Mouse (Mus musculus) cerebellum, adult 11-12 months (tissue): ENCODE measurements at regions not wholly inside any gene's neighbourhood (a gene's known extent, or its start where the extent isn't known, plus 50 kb on each side); places are given as distances from the start of the nearest gene placed in this dataset.

Experiments
- DNase-seq: peaks from one replicate; pipeline ENCODE4 v3.0.0; 2022

GRCm38 (mm10) chr15:86917891-86918290 lies 626.2 kb upstream of the Fam19a5 start:
- peak; percentile 42 for DNase-seq

GRCm38 (mm10) chr15:86919704-86920103 lies 624.4 kb upstream of the Fam19a5 start:
- DNase-seq = no peak

- DNase-seq = no peak
These were observed 623.9 kb upstream of the Fam19a5 start for GRCm38 (mm10) chr15:86920185-86920584.

- no peak for DNase-seq
These were observed 622.7 kb upstream of the Fam19a5 start for GRCm38 (mm10) chr15:86921401-86921800.

GRCm38 (mm10) chr15:86925081-86925749 lies 618.9 kb upstream of the Fam19a5 start:
- DNase-seq = no peak

- DNase-seq = no peak
These were observed 611.6 kb upstream of the Fam19a5 start for GRCm38 (mm10) chr15:86932345-86933075.

- DNase-seq = no peak
These were observed 606.7 kb upstream of the Fam19a5 start for GRCm38 (mm10) chr15:86937364-86937763.

GRCm38 (mm10) chr15:86944529-86944928 lies 599.6 kb upstream of the Fam19a5 start:
- no peak for DNase-seq

- no peak for DNase-seq
These were observed 591.5 kb upstream of the Fam19a5 start for GRCm38 (mm10) chr15:86952593-86952992.

- DNase-seq = no peak
These were observed 586.2 kb upstream of the Fam19a5 start for GRCm38 (mm10) chr15:86957872-86958271.

GRCm38 (mm10) chr15:86962921-86963320 lies 581.2 kb upstream of the Fam19a5 start:
- DNase-seq = no peak

GRCm38 (mm10) chr15:86963486-86963885 lies 580.6 kb upstream of the Fam19a5 start:
- no peak for DNase-seq

- no peak for DNase-seq
These were observed 572.7 kb upstream of the Fam19a5 start for GRCm38 (mm10) chr15:86971436-86971835.

GRCm38 (mm10) chr15:86996196-86996595 lies 547.9 kb upstream of the Fam19a5 start:
- DNase-seq = no peak

GRCm38 (mm10) chr15:87018978-87019377 lies 525.1 kb upstream of the Fam19a5 start:
- DNase-seq = no peak

GRCm38 (mm10) chr15:87045971-87046370 lies 498.1 kb upstream of the Fam19a5 start:
- DNase-seq = no peak

GRCm38 (mm10) chr15:87054186-87054585 lies 489.9 kb upstream of the Fam19a5 start:
- no peak for DNase-seq

- DNase-seq = no peak
These were observed 479.2 kb upstream of the Fam19a5 start for GRCm38 (mm10) chr15:87064890-87065289.

GRCm38 (mm10) chr15:87068261-87068660 lies 475.8 kb upstream of the Fam19a5 start:
- no peak for DNase-seq

GRCm38 (mm10) chr15:87074559-87074958 lies 469.5 kb upstream of the Fam19a5 start:
- DNase-seq = no peak

- DNase-seq = no peak
These were observed 454.3 kb upstream of the Fam19a5 start for GRCm38 (mm10) chr15:87089827-87090226.

- DNase-seq = no peak
These were observed 452.9 kb upstream of the Fam19a5 start for GRCm38 (mm10) chr15:87091048-87091777.

- no peak for DNase-seq
These were observed 446.9 kb upstream of the Fam19a5 start for GRCm38 (mm10) chr15:87097206-87097605.

GRCm38 (mm10) chr15:87101146-87101545 lies 443.0 kb upstream of the Fam19a5 start:
- no peak for DNase-seq
